Mouse (Mus musculus) kidney, embryonic 14.5 days (tissue): Measurements from ENCODE around the gene Clptm1. TPM values are rescaled to one million over a fixed set of nuclear protein-coding genes. Genes with fewer than 3 reads are reported as not detected.

ENCODE experiments used
- ATAC-seq: fragments of 200-750 bp; cut with Nextera tagmentation; 2 replicates; pipeline ENCODE4 v1.8.0; 2017; ENCODE audit warnings: moderate number of reproducible peaks, mild to moderate bottlenecking, moderate TSS enrichment, moderate library complexity; ENCODE audit not compliant: low FRiP score, low TSS enrichment
- H3K27ac ChIP-seq: fragments of 300-500 bp; sonication (generic); 2 replicates; pipeline ENCODE4 v1.5.1; 2014; ENCODE audit warnings: low read depth, mild to moderate bottlenecking, low read length, moderate library complexity, mixed read lengths
- H3K27me3 ChIP-seq: fragments of 300-500 bp; sonication (generic); 2 replicates; pipeline ENCODE4 v1.6.1; 2014; ENCODE audit warnings: mild to moderate bottlenecking, low read length; ENCODE audit not compliant: control insufficient read depth, insufficient read depth
- H3K36me3 ChIP-seq: fragments of 300-500 bp; sonication (generic); 2 replicates; pipeline ENCODE4 v1.6.1; 2014; ENCODE audit warnings: low read length, mixed read lengths; ENCODE audit not compliant: control insufficient read depth, insufficient read depth
- H3K4me1 ChIP-seq: fragments of 300-500 bp; sonication (generic); 2 replicates; pipeline ENCODE4 v1.6.1; 2014; ENCODE audit warnings: low read length, mixed read lengths; ENCODE audit not compliant: control insufficient read depth, insufficient read depth
- H3K4me2 ChIP-seq: fragments of 300-500 bp; sonication (generic); replicated peaks from 2 replicates; pipeline ENCODE4 v1.6.1; 2014; ENCODE audit warnings: low read depth, mild to moderate bottlenecking, low read length
- H3K4me3 ChIP-seq: fragments of 300-500 bp; sonication (generic); 2 replicates; pipeline ENCODE4 v1.5.1; 2014; ENCODE audit warnings: mild to moderate bottlenecking, low read length
- H3K9ac ChIP-seq: fragments of 300-500 bp; sonication (generic); 2 replicates; pipeline ENCODE4 v1.6.1; 2014; ENCODE audit warnings: low read depth, mild to moderate bottlenecking, low read length, moderate library complexity
- H3K9me3 ChIP-seq: fragments of 300-500 bp; sonication (generic); 2 replicates; pipeline ENCODE4 v1.6.1; 2016; ENCODE audit warnings: low read length; ENCODE audit not compliant: control insufficient read depth
- WGBS: fragments of 180-500 bp; shearing (Covaris S2); extraction: QIAGEN DNeasy Blood & Tissue Kit; methylation state at CpG from one replicate; pipeline ENCODE4 v1.1.7; 2014; 5-methylcytosine and 5-hydroxymethylcytosine counted together
- polyA plus RNA-seq: library from polyadenylated mRNA; unstranded; fragments of >200 nt; fragmentation: Nextera tagmentation; extraction: Ambion mirVana; gene quantifications from 2 replicates; pipeline ENCODE4 v1.2.1, GENCODE M21; 2014

Clptm1 gene
- 76.2 and 101 TPM in 2 replicates for polyA plus RNA-seq

- H3K4me2 ChIP-seq: peak within 1 kb of the TSS; percentile 92
- ATAC-seq: peak; percentile 87
- no peaks in the 10 kb centered on the region for H3K27me3 ChIP-seq
- peak within 1 kb of the TSS; percentile 97 for H3K9ac ChIP-seq
- peaks cover 4% of the 10 kb centered on the region; the same call in 1 of the 2 replicates for H3K36me3 ChIP-seq
- H3K9me3 ChIP-seq: no peaks in the 10 kb centered on the region
- peak within 1 kb of the TSS; percentile 93 for H3K27ac ChIP-seq
- H3K4me3 ChIP-seq: peak within 1 kb of the TSS; percentile 100
- under 1% methylated on average over 55 of the region's 63 CpGs for WGBS
- H3K4me1 ChIP-seq: peaks cover 19% of the 10 kb centered on the region
Measured at GRCm38 (mm10) chr7:19664955-19665841, at the start of gene Clptm1. Gene Clptm1 (minus strand): TSS chr7:19665033.

DNA sequence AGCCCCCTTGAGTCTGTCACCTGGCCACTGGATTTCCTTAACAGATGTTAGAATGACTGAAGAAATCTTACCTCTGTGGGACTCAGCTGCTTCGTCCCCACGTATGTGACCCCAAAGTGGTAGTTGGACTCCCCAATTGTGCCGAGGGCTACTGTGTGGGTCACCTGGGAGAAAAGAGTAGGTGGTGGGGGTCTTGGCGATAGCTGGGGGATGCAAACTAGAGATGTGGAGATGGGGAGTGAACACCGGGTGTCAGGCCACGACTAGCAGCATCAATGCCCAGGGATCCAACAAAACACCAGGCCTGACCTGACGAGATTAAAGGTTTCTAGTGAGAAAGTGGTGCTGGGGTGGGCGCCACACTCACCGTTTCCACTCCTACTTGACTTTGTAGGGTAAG is 48.8 kb upstream of the Clptm1 start:
- no peaks in the 10 kb centered on the region for H3K27me3 ChIP-seq
- no peak for ATAC-seq
- 88% methylated on average over 9 of the region's 9 CpGs for WGBS
- H3K4me2 ChIP-seq: no peak overlapping the region
- peaks cover 10% of the 10 kb centered on the region; the same call in 1 of the 2 replicates for H3K4me1 ChIP-seq
- no peak overlapping the region for H3K9ac ChIP-seq
- H3K27ac ChIP-seq: no peak overlapping the region
- peak overlapping the region; percentile 72; the same call in 1 of the 2 replicates for H3K4me3 ChIP-seq
- peaks cover 52% of the 10 kb centered on the region for H3K36me3 ChIP-seq
- no peaks in the 10 kb centered on the region for H3K9me3 ChIP-seq

DNA sequence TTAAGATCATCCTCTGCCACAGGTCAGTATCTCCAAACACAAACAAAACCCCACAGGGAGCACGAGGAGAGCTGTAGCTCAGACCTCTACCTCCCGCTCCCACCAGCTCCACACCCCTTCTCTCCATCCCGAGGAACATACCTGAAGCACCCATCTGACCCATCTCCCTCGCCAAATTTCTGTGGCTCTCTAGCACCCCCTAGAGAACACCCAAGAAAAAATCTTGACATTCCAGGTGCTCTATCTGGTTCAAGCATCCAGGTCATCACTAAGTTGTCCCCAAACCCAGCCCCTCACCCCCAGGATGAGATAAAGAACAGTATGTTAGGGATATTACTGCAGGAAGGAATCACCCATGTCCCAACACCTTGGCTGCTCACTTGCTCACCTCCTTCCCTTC is 48.4 kb upstream of the Clptm1 start:
- no peak overlapping the region for H3K9ac ChIP-seq
- no peaks in the 10 kb centered on the region for H3K9me3 ChIP-seq
- peaks cover 56% of the 10 kb centered on the region for H3K36me3 ChIP-seq
- H3K27ac ChIP-seq: no peak overlapping the region
- no peak for ATAC-seq
- H3K4me2 ChIP-seq: no peak overlapping the region
- H3K27me3 ChIP-seq: no peaks in the 10 kb centered on the region
- 55% methylated on average over 4 of the region's 4 CpGs for WGBS
- H3K4me1 ChIP-seq: peaks cover 10% of the 10 kb centered on the region; the same call in 1 of the 2 replicates
- H3K4me3 ChIP-seq: peak overlapping the region; percentile 72; the same call in 1 of the 2 replicates

DNA sequence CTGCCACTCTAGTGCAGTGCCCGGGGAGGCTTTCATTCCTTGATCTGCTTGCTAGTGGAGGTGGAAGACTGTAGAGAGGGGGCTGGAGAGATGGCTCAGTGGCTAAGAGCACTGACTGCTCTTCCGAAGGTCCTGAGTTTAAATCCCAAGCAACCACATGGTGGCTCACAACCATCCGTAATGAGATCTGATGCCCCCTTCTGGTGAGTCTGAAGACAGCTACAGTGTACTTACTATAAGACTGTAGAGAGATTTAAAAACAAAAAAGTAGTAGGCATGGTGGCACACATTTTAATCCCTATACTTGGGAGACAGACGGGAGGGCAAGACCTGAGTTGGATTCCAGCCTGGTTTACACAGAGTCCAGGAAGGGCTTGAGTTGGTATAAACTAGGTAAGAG is 47.6 kb upstream of the Clptm1 start:
- WGBS: 85% methylated on average over 4 of the region's 4 CpGs
- Histone ChIP-seq H3K4me2 (no peak overlapping the region), H3K36me3 (peaks cover 60% of the 10 kb centered on the region), H3K27ac (no peak overlapping the region), H3K4me3 (no peak overlapping the region), H3K27me3 (no peaks in the 10 kb centered on the region), H3K9me3 (no peaks in the 10 kb centered on the region), H3K4me1 (peaks cover 10% of the 10 kb centered on the region; the same call in 1 of the 2 replicates), H3K9ac (no peak overlapping the region)
- no peak for ATAC-seq

DNA sequence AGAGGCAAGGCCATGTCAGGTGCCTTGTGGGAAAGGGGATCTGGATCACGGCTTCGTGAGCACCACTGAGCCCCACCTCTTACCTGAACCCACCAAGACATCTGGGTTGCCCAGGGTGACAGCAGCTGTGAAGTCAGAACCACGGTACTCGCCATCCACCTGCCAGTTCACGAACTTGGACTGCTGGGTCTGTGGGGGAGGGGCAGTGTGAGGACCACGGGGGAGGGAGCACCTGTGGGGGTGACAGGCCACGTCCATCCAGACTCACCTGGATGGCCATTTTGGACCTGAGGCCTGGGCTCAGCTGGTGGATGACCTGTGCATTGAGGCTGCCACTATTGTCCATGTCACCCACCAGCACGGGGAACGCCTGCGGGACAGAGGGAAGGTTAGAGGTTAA is 45.8 kb upstream of the Clptm1 start:
- peaks cover 6% of the 10 kb centered on the region; the same call in 1 of the 2 replicates for H3K4me1 ChIP-seq
- WGBS: 92% methylated on average over 10 of the region's 10 CpGs
- no peak overlapping the region for H3K4me2 ChIP-seq
- H3K27ac ChIP-seq: no peak overlapping the region
- H3K9ac ChIP-seq: no peak overlapping the region
- ATAC-seq: no peak
- H3K27me3 ChIP-seq: no peaks in the 10 kb centered on the region
- no peaks in the 10 kb centered on the region for H3K9me3 ChIP-seq
- H3K4me3 ChIP-seq: no peak overlapping the region
- peaks cover 64% of the 10 kb centered on the region for H3K36me3 ChIP-seq

DNA sequence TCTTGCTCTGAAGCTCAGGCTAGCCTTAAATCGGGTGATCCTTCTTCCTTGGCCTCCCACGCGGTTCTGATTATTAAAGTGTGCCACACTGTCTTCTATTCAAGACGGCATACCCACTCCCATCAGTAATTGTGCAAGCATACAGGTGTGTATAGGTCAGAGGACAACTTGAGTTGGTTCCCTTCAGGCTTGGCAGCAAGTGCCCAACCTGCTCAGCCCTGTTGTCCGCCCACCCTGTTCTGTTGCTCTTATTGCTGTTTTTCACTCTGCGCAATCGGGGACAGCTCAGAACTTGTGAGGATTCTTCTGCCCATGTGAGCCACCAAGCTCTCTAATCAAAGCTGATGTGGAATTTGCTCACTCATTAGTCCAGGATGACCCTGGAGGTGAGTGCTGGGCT is 40.4 kb upstream of the Clptm1 start:
- no peak overlapping the region for H3K4me3 ChIP-seq
- no peaks in the 10 kb centered on the region for H3K27me3 ChIP-seq
- H3K9me3 ChIP-seq: no peaks in the 10 kb centered on the region
- no peak overlapping the region for H3K27ac ChIP-seq
- H3K4me2 ChIP-seq: no peak overlapping the region
- no peak for ATAC-seq
- H3K4me1 ChIP-seq: no peaks in the 10 kb centered on the region
- H3K9ac ChIP-seq: no peak overlapping the region
- peaks cover 62% of the 10 kb centered on the region for H3K36me3 ChIP-seq
- 95% methylated on average over 7 of the region's 7 CpGs for WGBS

DNA sequence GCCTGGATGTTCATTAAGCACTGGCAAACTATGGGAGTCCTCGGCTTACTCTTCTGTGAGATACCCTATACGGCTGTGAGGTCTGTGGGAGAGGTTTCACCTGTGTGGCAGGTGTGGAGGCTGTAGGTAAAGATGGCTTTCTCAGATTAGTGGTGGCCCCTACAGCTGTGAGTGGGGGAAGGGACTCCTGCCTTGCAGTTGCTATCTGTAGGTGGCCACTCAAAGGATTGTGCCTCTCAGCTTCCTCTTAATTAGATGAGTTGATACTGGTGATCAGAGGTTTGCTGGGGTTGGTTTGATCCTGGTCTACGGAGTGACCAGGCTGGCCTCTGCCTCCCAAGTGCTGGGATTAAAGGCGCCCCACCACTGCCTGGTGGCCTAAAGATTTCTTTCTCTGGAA is 39.6 kb upstream of the Clptm1 start:
- Histone ChIP-seq H3K9me3 (no peaks in the 10 kb centered on the region), H3K4me3 (no peak overlapping the region), H3K9ac (no peak overlapping the region), H3K27ac (no peak overlapping the region), H3K4me1 (no peaks in the 10 kb centered on the region), H3K27me3 (no peaks in the 10 kb centered on the region), H3K36me3 (peaks cover 56% of the 10 kb centered on the region), H3K4me2 (no peak overlapping the region)
- whole genome bisulfite sequencing: 86% methylated on average over 4 of the region's 4 CpGs
- no peak for ATAC-seq

DNA sequence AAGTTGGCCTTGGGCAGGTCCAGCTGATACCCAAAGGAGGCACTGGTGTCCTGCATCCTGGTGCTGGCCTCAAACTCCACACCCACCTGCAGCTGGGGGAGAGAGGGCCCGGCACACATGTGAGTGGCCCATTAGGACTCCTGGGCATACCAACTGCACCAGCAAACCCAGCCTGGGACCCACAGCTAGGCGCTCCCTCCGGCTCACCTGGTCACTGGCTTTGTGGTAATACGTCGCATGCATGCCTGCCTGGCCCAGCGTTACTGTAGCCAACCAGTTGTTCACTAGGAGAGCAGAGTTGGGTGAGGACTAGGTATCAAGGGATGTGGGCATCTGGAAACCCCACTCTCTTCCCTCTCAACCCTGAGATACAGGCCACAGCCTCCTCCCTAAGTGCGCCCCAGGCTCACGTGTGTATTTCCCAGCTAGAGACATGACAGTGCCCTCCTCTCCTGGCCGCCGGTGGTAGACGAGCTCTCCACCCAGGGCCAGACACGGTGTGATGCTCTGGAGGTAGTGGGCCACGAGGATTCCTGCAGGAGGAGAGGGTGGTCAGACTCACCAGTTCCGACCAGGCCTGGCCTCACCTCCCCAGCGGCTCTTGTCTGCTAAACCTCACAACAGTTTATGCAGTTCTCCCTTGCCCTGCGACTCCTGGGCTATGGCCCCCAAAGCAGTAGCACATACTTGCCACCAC is 38.2 kb upstream of the Clptm1 start:
- H3K4me2 ChIP-seq: no peak overlapping the region
- H3K9me3 ChIP-seq: no peaks in the 10 kb centered on the region
- H3K36me3 ChIP-seq: peaks cover 43% of the 10 kb centered on the region
- H3K27ac ChIP-seq: no peak overlapping the region
- H3K9ac ChIP-seq: no peak overlapping the region
- no peak for ATAC-seq
- H3K4me1 ChIP-seq: peaks cover 8% of the 10 kb centered on the region; the same call in 1 of the 2 replicates
- no peaks in the 10 kb centered on the region for H3K27me3 ChIP-seq
- H3K4me3 ChIP-seq: no peak overlapping the region
- WGBS: 92% methylated on average over 16 of the region's 16 CpGs
